Mouse (Mus musculus): ENCODE results near the gene Slc26a3. TPM values are rescaled to one million over a fixed set of nuclear protein-coding genes. Genes with fewer than 3 reads are reported as not detected.

Slc26a3 gene
- polyA plus RNA-seq, 1 experiment from 2014 or later, result 61.6 TPM

GRCm38 (mm10) chr12:31501266-31501665 is 110.6 kb downstream of the Slc26a3 start:
- WGBS, result 41% methylated on average over 4 of the region's 4 CpGs
- no peak overlapping the region for H3K9ac ChIP-seq (ENCODE audit: low read depth, low read length)
- no peak for ATAC-seq

GRCm38 (mm10) chr12:31503211-31503610 is 112.5 kb downstream of the Slc26a3 start:
- Histone ChIP-seq H3K9ac (ENCODE audit: low read depth, low read length) (no peak overlapping the region), H3K9me3 (ENCODE audit: control insufficient read depth) (no peaks in the 10 kb centered on the region), H3K27ac (ENCODE audit: low read depth, low read length) (no peak overlapping the region), H3K36me3 (ENCODE audit: control insufficient read depth, insufficient read depth) (no peaks in the 10 kb centered on the region), H3K4me2 (replicated peaks; ENCODE audit: low read depth) (no peak overlapping the region), H3K4me3 (ENCODE audit: low read depth, low read length) (no peak overlapping the region), H3K4me1 (replicated peaks; ENCODE audit: control insufficient read depth, insufficient read depth, low read length) (no peaks in the 10 kb centered on the region), H3K27me3 (replicated peaks; ENCODE audit: control insufficient read depth, insufficient read depth, low read length) (no peaks in the 10 kb centered on the region)
- ATAC-seq, result no peak
- peak; percentile 60 for TF ChIP-seq CTCF (IDR thresholded peaks at IDR 0.05; ENCODE audit: low read depth)

More at GRCm38 (mm10) chr12:31501266-31501665, 110.6 kb downstream of the Slc26a3 start:
- TF ChIP-seq CTCF (IDR thresholded peaks at IDR 0.05; ENCODE audit: low read depth), result no peak
- Histone ChIP-seq H3K36me3 (ENCODE audit: control insufficient read depth, insufficient read depth) (no peaks in the 10 kb centered on the region), H3K27me3 (replicated peaks; ENCODE audit: control insufficient read depth, insufficient read depth, low read length) (no peaks in the 10 kb centered on the region), H3K4me3 (ENCODE audit: low read depth, low read length) (no peak overlapping the region), H3K4me1 (replicated peaks; ENCODE audit: control insufficient read depth, insufficient read depth, low read length) (no peaks in the 10 kb centered on the region), H3K9me3 (ENCODE audit: control insufficient read depth) (no peaks in the 10 kb centered on the region), H3K27ac (ENCODE audit: low read depth, low read length) (no peak overlapping the region), H3K4me2 (replicated peaks; ENCODE audit: low read depth) (no peak overlapping the region)

GRCm38 (mm10) chr12:31507718-31508364 is 117.2 kb downstream of the Slc26a3 start:
- no peak for ATAC-seq
- H3K9ac ChIP-seq (ENCODE audit: low read depth, low read length), result no peak overlapping the region
- TF ChIP-seq CTCF (IDR thresholded peaks at IDR 0.05; ENCODE audit: low read depth), result peak; percentile 78
- H3K36me3 ChIP-seq (ENCODE audit: control insufficient read depth, insufficient read depth), result no peaks in the 10 kb centered on the region
- no peak overlapping the region for H3K4me2 ChIP-seq (replicated peaks; ENCODE audit: low read depth)
- WGBS, result 32% methylated on average over 6 of the region's 6 CpGs
- no peaks in the 10 kb centered on the region for H3K27me3 ChIP-seq (replicated peaks; ENCODE audit: control insufficient read depth, insufficient read depth, low read length)
- no peak overlapping the region for H3K27ac ChIP-seq (ENCODE audit: low read depth, low read length)
- no peaks in the 10 kb centered on the region for H3K4me1 ChIP-seq (replicated peaks; ENCODE audit: control insufficient read depth, insufficient read depth, low read length)
- H3K9me3 ChIP-seq (ENCODE audit: control insufficient read depth), result no peaks in the 10 kb centered on the region
- H3K4me3 ChIP-seq (ENCODE audit: low read depth, low read length), result no peak overlapping the region

GRCm38 (mm10) chr12:31508496-31508895 is 117.8 kb downstream of the Slc26a3 start:
- no peak for TF ChIP-seq CTCF (IDR thresholded peaks at IDR 0.05; ENCODE audit: low read depth)
- H3K36me3 ChIP-seq (ENCODE audit: control insufficient read depth, insufficient read depth), result no peaks in the 10 kb centered on the region
- H3K4me2 ChIP-seq (replicated peaks; ENCODE audit: low read depth), result no peak overlapping the region
- no peak overlapping the region for H3K27ac ChIP-seq (ENCODE audit: low read depth, low read length)
- H3K9ac ChIP-seq (ENCODE audit: low read depth, low read length), result no peak overlapping the region
- no peaks in the 10 kb centered on the region for H3K4me1 ChIP-seq (replicated peaks; ENCODE audit: control insufficient read depth, insufficient read depth, low read length)
- no peak overlapping the region for H3K4me3 ChIP-seq (ENCODE audit: low read depth, low read length)
- H3K9me3 ChIP-seq (ENCODE audit: control insufficient read depth), result no peaks in the 10 kb centered on the region
- WGBS, result 73% methylated on average over 6 of the region's 6 CpGs
- ATAC-seq, result no peak
- no peaks in the 10 kb centered on the region for H3K27me3 ChIP-seq (replicated peaks; ENCODE audit: control insufficient read depth, insufficient read depth, low read length)

- WGBS, result 69% methylated on average over 5 of the region's 5 CpGs
- no peaks in the 10 kb centered on the region for H3K4me1 ChIP-seq (replicated peaks; ENCODE audit: control insufficient read depth, insufficient read depth, low read length)
Observed at GRCm38 (mm10) chr12:31511218-31511617, 120.5 kb downstream of the Slc26a3 start.

GRCm38 (mm10) chr12:31512634-31513411 is 122.2 kb downstream of the Slc26a3 start:
- ATAC-seq, result peak; percentile 86
- no peak for TF ChIP-seq CTCF (IDR thresholded peaks at IDR 0.05; ENCODE audit: low read depth)
- H3K4me1 ChIP-seq (replicated peaks; ENCODE audit: control insufficient read depth, insufficient read depth, low read length), result no peaks in the 10 kb centered on the region
- no peak overlapping the region for H3K4me3 ChIP-seq (ENCODE audit: low read depth, low read length)
- H3K27me3 ChIP-seq (replicated peaks; ENCODE audit: control insufficient read depth, insufficient read depth, low read length), result no peaks in the 10 kb centered on the region
- no peaks in the 10 kb centered on the region for H3K36me3 ChIP-seq (ENCODE audit: control insufficient read depth, insufficient read depth)
- H3K9me3 ChIP-seq (ENCODE audit: control insufficient read depth), result no peaks in the 10 kb centered on the region
- H3K9ac ChIP-seq (ENCODE audit: low read depth, low read length), result no peak overlapping the region
- H3K27ac ChIP-seq (ENCODE audit: low read depth, low read length), result no peak overlapping the region
- H3K4me2 ChIP-seq (replicated peaks; ENCODE audit: low read depth), result peak overlapping the region; percentile 35
- WGBS, result 50% methylated on average over 14 of the region's 14 CpGs

More at GRCm38 (mm10) chr12:31511218-31511617, 120.5 kb downstream of the Slc26a3 start:
- H3K27me3 ChIP-seq (replicated peaks; ENCODE audit: control insufficient read depth, insufficient read depth, low read length), result no peaks in the 10 kb centered on the region
- ATAC-seq, result no peak
- H3K9ac ChIP-seq (ENCODE audit: low read depth, low read length), result no peak overlapping the region
- TF ChIP-seq CTCF (IDR thresholded peaks at IDR 0.05; ENCODE audit: low read depth), result no peak
- H3K9me3 ChIP-seq (ENCODE audit: control insufficient read depth), result no peaks in the 10 kb centered on the region
- no peak overlapping the region for H3K27ac ChIP-seq (ENCODE audit: low read depth, low read length)
- H3K36me3 ChIP-seq (ENCODE audit: control insufficient read depth, insufficient read depth), result no peaks in the 10 kb centered on the region
- no peak overlapping the region for H3K4me2 ChIP-seq (replicated peaks; ENCODE audit: low read depth)
- H3K4me3 ChIP-seq (ENCODE audit: low read depth, low read length), result no peak overlapping the region

All from intestine, postnatal 0 days (tissue).